Mouse (Mus musculus) midbrain, embryonic 12.5 days (tissue): ENCODE data around the gene Zfp51. TPM values are rescaled to one million over a fixed set of nuclear protein-coding genes. Genes with fewer than 3 reads are reported as not detected.
"Not testable (repeated sequence)": the region's sequence is repeated elsewhere in the genome, so short reads cannot be mapped to it uniquely, and the experiment has no call there.

ENCODE experiments used
- ATAC-seq: fragments of 200-750 bp; cut with Nextera tagmentation; 2 replicates; pipeline ENCODE4 v1.8.0; 2017; ENCODE audit warnings: low read depth, moderate TSS enrichment, moderate library complexity; ENCODE audit not compliant: low FRiP score
- H3K27ac ChIP-seq: fragments of 300-500 bp; sonication (generic); replicated peaks from 2 replicates; pipeline ENCODE4 v1.5.1; 2016; ENCODE audit warnings: mild to moderate bottlenecking
- H3K27me3 ChIP-seq: fragments of 300-500 bp; sonication (generic); 2 replicates; pipeline ENCODE4 v1.6.1; 2016; ENCODE audit warnings: mild to moderate bottlenecking
- H3K36me3 ChIP-seq: fragments of 300-500 bp; sonication (generic); 2 replicates; pipeline ENCODE4 v1.6.1; 2016
- H3K4me1 ChIP-seq: fragments of 300-500 bp; sonication (generic); 2 replicates; pipeline ENCODE4 v1.6.1; 2016
- H3K4me2 ChIP-seq: fragments of 300-500 bp; sonication (generic); replicated peaks from 2 replicates; pipeline ENCODE4 v1.6.1; 2016; ENCODE audit warnings: mild to moderate bottlenecking, moderate library complexity
- H3K4me3 ChIP-seq: fragments of 300-500 bp; sonication (generic); 2 replicates; pipeline ENCODE4 v1.5.1; 2016; ENCODE audit warnings: mild to moderate bottlenecking
- H3K9ac ChIP-seq: fragments of 300-500 bp; sonication (generic); replicated peaks from 2 replicates; pipeline ENCODE4 v1.6.1; 2016; ENCODE audit warnings: mild to moderate bottlenecking, moderate library complexity
- H3K9me3 ChIP-seq: fragments of 300-500 bp; sonication (generic); 2 replicates; pipeline ENCODE4 v1.6.1; 2016; ENCODE audit warnings: mild to moderate bottlenecking
- WGBS: fragments of 180-500 bp; shearing (Covaris S2); methylation state at CpG from one replicate; pipeline ENCODE4 v1.1.7; 2016; 5-methylcytosine and 5-hydroxymethylcytosine counted together
- polyA plus RNA-seq: library from polyadenylated mRNA; unstranded; fragments of >200 nt; fragmentation: Nextera tagmentation; extraction: Ambion mirVana; gene quantifications from 2 replicates; pipeline ENCODE4 v1.2.1, GENCODE M21; 2016

Zfp51 gene
- polyA plus RNA-seq, 1 experiment from 2014 or later, result 14.0 TPM

DNA sequence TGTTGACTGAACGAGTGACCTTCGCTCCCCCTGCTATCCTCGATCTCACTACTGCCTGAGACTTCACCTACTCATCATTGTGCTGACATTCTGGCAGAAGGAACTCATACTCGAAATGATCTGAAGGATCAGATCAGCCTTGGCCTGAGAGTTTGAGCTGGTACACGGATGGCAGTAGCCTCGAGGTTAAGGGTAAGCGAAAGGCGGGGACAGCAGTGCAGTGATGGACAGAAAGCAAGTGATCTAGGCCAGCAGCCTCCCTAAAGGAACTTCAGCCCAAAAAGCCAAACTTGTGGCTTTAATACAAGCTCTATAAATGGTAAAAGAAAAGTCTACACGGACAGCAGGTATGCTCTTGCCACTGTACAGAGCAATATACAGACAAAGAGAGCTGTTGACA, 26.2 kb downstream of the Zfp51 start:
- H3K4me2 ChIP-seq, H3K27me3 ChIP-seq, H3K36me3 ChIP-seq, H3K4me3 ChIP-seq, H3K9ac ChIP-seq, H3K4me1 ChIP-seq, H3K27ac ChIP-seq, H3K9me3 ChIP-seq, ATAC-seq: not testable (repeated sequence)
- 90% methylated on average over 5 of the region's 9 CpGs for WGBS

DNA sequence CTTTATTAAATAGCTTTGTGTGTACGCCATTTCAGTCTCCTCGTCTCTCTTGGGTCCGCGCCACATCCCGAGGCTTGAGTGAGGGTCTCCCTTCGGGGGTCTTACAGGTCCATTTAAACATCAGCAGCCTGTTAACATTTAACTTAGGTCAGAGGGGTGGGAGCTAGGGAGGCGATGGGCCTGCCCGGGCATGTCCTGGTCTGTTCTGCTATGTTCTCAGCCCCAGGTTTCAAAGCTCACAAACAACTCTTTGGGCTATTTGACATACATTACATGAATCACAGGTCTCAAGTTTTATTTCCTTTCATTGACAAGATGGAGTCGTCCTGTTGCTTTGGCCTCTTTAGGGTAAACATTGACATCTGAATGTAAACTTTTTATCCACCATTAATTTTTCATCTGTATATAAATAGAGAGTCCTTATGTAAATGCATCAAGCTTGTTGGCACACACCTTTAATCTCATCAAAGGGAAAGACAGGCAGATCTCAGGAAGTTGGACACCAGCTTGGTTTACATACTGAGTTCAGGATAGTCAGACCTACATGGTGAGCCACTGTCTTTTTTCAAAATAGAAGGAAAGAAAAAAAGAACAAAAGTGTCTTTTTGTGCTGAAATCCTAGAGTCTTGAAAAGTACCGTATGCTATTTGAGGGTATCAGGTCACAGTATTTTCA, 28.1 kb downstream of the Zfp51 start:
- 89% methylated on average over 10 of the region's 10 CpGs for WGBS
- not testable (repeated sequence) for ATAC-seq

DNA sequence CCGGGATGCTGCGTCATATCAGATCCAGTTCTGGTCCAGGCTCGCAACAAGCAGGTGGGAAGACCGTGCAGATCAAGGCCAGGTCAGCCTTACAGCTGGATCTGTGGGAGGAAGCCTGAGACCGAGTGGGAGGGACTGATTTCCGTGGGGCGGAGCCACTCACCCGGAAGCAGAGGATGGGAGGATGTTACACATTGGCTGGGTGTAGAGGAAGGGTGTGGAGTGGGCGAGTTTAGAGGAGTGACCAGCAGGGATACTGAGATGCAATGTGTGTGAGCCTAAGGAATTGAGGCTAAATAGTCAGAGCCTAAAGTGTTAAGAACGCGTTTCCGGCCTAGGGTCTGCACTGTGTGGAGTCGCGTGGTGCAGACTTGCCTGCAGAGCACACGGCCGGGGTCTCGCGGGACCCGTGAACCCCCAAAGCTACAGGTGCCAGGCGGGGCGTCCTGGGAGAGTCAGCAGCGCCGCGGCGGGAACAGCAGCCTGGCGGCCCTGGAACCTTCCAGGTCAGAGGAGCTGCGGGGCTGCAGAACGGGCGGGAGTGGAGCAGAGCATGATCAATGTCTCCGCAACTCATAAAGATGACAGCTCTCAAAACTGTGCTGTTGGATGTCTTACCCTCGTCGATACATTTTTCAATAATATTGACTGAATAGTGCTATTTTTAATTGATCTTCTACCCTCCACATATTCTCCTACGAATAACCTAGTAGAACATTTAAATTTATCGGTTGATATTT, 38.8 kb downstream of the Zfp51 start, which contains the start of gene Zfp53:
Gene Zfp53, plus strand, starts transcription at position 239 of the 740 bp plus-strand sequence.
- peak within 1 kb of the TSS; percentile 58 for H3K27ac ChIP-seq
- H3K4me2 ChIP-seq, result peak within 1 kb of the TSS; percentile 68
- peak within 1 kb of the TSS; percentile 66 for H3K9ac ChIP-seq
- peak within 1 kb of the TSS; percentile 81 for H3K4me3 ChIP-seq
- H3K36me3 ChIP-seq, result 0 out of 2 replicates have a peak, but pooled peaks cover 4% of the 10 kb centered on the region
- H3K27me3 ChIP-seq, result no peaks in the 10 kb centered on the region
- peak; percentile 100 for ATAC-seq
- peaks cover 8% of the 10 kb centered on the region for H3K4me1 ChIP-seq
- WGBS, result 2% methylated on average over 34 of the region's 34 CpGs
- H3K9me3 ChIP-seq, result no peaks in the 10 kb centered on the region

More for the DNA sequence above, 28.1 kb downstream of the Zfp51 start:
- not testable (repeated sequence) for H3K4me2 ChIP-seq, H3K9ac ChIP-seq, H3K36me3 ChIP-seq, H3K9me3 ChIP-seq, H3K4me1 ChIP-seq, H3K4me3 ChIP-seq, H3K27me3 ChIP-seq, H3K27ac ChIP-seq

DNA sequence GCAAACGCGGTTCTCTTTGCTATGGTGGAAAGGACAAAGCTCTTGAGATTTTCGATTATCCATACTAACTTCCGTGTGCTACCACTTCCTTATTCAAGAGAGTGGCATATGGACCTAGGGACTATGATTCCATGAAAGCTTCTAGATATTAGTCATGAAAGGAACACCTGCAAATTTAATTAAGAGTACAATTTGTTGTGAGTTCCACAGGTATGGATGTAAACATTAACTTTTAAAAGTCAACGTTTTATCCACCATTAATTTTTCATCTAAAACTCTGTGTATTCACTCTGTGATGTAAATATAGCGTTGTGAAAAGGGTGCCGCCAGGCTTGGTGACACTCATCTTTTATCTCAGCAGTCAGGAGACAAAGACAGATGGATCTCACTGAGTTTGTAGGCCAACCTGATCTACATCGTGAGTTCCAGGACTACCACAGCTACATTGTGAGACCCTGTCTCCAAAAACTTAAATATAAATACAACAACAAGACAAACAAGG, 39.4 kb downstream of the Zfp51 start:
- Histone ChIP-seq H3K27ac (no peak overlapping the region), H3K4me3 (peak overlapping the region; percentile 81), H3K4me1 (peaks cover 8% of the 10 kb centered on the region), H3K9ac (peak overlapping the region; percentile 66; the same call in 1 of the 2 replicates), H3K36me3 (0 out of 2 replicates have a peak, but pooled peaks cover 4% of the 10 kb centered on the region), H3K9me3 (no peaks in the 10 kb centered on the region), H3K4me2 (peak overlapping the region; percentile 68), H3K27me3 (no peaks in the 10 kb centered on the region)
- 22% methylated on average over 8 of the region's 8 CpGs for WGBS
- no peak for ATAC-seq

DNA sequence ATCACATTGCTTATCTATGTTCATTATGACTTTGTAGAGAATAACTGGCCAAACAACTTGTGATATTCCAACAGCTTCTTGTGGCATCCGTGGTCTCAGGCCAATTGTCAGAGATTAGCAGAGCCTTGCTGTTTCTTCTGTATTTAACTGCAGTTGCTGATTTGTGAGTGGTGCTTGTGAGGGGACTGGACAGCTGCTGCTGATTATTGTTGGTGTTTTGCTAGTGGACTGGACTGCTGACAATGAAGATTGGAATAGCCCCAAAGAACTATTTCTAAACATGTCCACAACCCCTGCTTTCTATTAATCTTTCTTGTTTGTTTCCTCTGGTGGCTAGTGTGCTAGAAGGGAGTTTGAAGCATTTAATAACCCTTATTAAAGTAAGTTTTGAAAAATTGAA, 51.2 kb downstream of the Zfp51 start:
- H3K4me1 ChIP-seq, result no peaks in the 10 kb centered on the region
- no peak for ATAC-seq
- WGBS, result 82% methylated on average over 1 of the region's 1 CpGs
- H3K36me3 ChIP-seq, result peaks cover 10% of the 10 kb centered on the region; the same call in 1 of the 2 replicates
- H3K4me3 ChIP-seq, result no peak overlapping the region
- H3K9me3 ChIP-seq, result no peaks in the 10 kb centered on the region
- no peak overlapping the region for H3K27ac ChIP-seq
- no peak overlapping the region for H3K4me2 ChIP-seq
- no peak overlapping the region for H3K9ac ChIP-seq
- no peaks in the 10 kb centered on the region for H3K27me3 ChIP-seq

DNA sequence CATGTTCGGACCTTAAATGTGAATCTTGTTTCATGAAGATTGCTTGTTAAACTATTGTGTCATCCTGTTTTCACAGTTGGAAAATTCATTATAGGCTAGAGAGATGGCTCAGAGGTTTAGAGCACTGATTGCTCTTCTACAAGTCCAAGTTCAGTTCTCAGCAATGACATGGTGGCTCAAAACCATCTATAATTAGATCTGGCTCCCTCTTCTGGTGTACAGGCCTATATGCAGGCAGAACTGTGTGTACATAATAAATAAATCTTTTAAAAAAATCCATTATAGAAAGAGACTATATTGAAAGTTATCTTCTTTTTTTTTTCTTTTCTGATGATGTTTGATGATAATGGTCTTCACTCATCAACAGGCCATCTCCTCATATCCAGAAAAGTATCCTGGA, 54.4 kb downstream of the Zfp51 start:
- Histone ChIP-seq H3K4me2 (no peak overlapping the region), H3K4me3 (no peak overlapping the region), H3K27me3 (no peaks in the 10 kb centered on the region), H3K9ac (no peak overlapping the region), H3K27ac (no peak overlapping the region), H3K9me3 (no peaks in the 10 kb centered on the region), H3K4me1 (no peaks in the 10 kb centered on the region), H3K36me3 (peaks cover 22% of the 10 kb centered on the region)
- no peak for ATAC-seq
- WGBS, result 100% methylated on average over 1 of the region's 1 CpGs

DNA sequence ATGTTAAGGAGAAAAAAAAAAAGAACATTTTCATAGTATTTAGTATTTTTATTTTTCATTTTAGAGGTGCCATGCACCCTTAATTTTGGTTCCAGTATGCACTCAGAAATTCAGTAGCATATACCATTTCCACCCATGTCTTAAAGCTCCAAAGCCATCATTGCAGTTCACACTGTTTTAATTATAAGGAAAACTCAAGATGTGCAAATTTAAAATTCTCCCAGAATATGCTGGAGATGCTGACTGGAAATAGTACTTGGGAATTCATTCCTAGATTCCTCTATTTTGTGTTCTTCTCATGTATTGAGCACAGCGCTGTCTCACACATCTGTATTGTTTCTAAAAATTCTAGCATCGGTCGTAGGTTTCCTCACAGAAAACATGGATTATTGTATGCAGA, 56.1 kb downstream of the Zfp51 start:
- Histone ChIP-seq H3K9me3 (no peaks in the 10 kb centered on the region), H3K4me2 (no peak overlapping the region), H3K27ac (no peak overlapping the region), H3K4me1 (no peaks in the 10 kb centered on the region), H3K4me3 (no peak overlapping the region), H3K27me3 (no peaks in the 10 kb centered on the region), H3K9ac (no peak overlapping the region), H3K36me3 (peaks cover 22% of the 10 kb centered on the region)
- 96% methylated on average over 3 of the region's 3 CpGs for WGBS
- no peak for ATAC-seq

DNA sequence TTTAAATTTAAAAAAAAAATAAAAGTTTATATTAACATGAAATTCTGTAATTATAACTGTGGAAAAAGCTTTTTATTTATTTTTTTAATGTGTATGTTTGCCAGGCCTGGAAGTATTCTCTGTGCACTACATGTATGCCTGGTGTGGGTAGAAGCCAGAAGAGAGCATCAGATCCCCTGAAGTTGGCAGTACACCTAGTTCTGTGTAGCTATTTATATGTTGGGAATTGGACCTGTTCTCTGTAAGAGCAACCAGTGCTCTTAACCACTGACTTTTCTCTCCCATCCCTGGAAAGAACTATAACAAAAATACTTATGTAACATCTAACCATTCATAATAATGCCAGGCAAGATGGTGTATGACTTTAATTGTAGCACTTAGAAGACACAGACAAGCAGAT, 59.6 kb downstream of the Zfp51 start:
- no peaks in the 10 kb centered on the region for H3K27me3 ChIP-seq
- no peak overlapping the region for H3K27ac ChIP-seq
- H3K9ac ChIP-seq, result no peak overlapping the region
- no peaks in the 10 kb centered on the region for H3K9me3 ChIP-seq
- ATAC-seq, result no peak
- peaks cover 22% of the 10 kb centered on the region for H3K36me3 ChIP-seq
- no peaks in the 10 kb centered on the region for H3K4me1 ChIP-seq
- H3K4me2 ChIP-seq, result no peak overlapping the region
- no peak overlapping the region for H3K4me3 ChIP-seq

Other genes with a start within 250 kb of the Zfp51 start
- gene Vmn1r234, start 224.3 kb upstream of the Zfp51 start, polyA plus RNA-seq, result not detected in 2 replicates
- not detected in 2 replicates for gene Vmn1r235, start 194.0 kb upstream of the Zfp51 start, polyA plus RNA-seq
- gene Vmn1r236, start 167.4 kb upstream of the Zfp51 start, polyA plus RNA-seq, result not detected in 2 replicates
- not detected in 2 replicates for gene Vmn1r237, start 138.5 kb upstream of the Zfp51 start, polyA plus RNA-seq
- gene Zfp677, start 66.6 kb upstream of the Zfp51 start, polyA plus RNA-seq, result 2.7 and 2.8 TPM in 2 replicates
- 2.8 and 3.4 TPM in 2 replicates for gene Zfp54, start 27.1 kb upstream of the Zfp51 start, polyA plus RNA-seq
- 8.4 and 8.5 TPM in 2 replicates for gene Zfp53, start 38.6 kb downstream of the Zfp51 start, polyA plus RNA-seq
- 2.0 TPM in 2 replicates for gene Zfp52, start 85.2 kb downstream of the Zfp51 start, polyA plus RNA-seq
- 13.2 and 14.1 TPM in 2 replicates for gene Zfp948, start 116.6 kb downstream of the Zfp51 start, polyA plus RNA-seq
- gene Zfp983, start 200.2 kb downstream of the Zfp51 start, polyA plus RNA-seq, result 9.2 and 10.7 TPM in 2 replicates
- gene Gm10226, start 241.5 kb downstream of the Zfp51 start, polyA plus RNA-seq, result 14.9 and 15.4 TPM in 2 replicates